8 mouse cellular contexts compared by ENCODE assay signal in genomic region chr7:139187277-139187676, GRCm38 (mm10). TPM values are rescaled to one million over a fixed set of nuclear protein-coding genes. Genes with fewer than 3 reads are reported as not detected.
A peak's percentile ranks its signal among the peaks of the same experiment; 100 is the strongest.
DNase-seq lines count a peak whose midpoint lies in the region; ATAC-seq and TF ChIP-seq lines count a peak whose summit lies in the region.

No protein-coding gene starts in this region.

- no peak for ATAC-seq in liver, embryonic 11.5 days (replicated peaks; ENCODE audit: low FRiP score)
- ATAC-seq in forebrain, embryonic 13.5 days, result 0 out of 2 replicates have a peak, but pooled peaks have one; percentile 2
- ATAC-seq in limb, embryonic 13.5 days (ENCODE audit: low FRiP score, low read depth), result no peak

- peak overlapping the region; percentile 86 for H3K4me2 ChIP-seq in liver, embryonic 11.5 days
- peak overlapping the region; percentile 92 for H3K4me2 ChIP-seq in forebrain, embryonic 13.5 days
- peak overlapping the region; percentile 98 for H3K4me2 ChIP-seq in limb, embryonic 13.5 days (replicated peaks)

- H3K4me3 ChIP-seq in liver, embryonic 11.5 days (ENCODE audit: low read depth, low read length), result no peak overlapping the region; the same call in 1 of the 2 replicates
- H3K4me3 ChIP-seq in forebrain, embryonic 13.5 days, result peak overlapping the region; percentile 66
- H3K4me3 ChIP-seq in limb, embryonic 13.5 days, result peak overlapping the region; percentile 67
- peak overlapping the region; percentile 92 for H3K4me3 ChIP-seq in olfactory bulb, adult 2 months (ENCODE audit: insufficient read depth, low read depth, low read length)

- H3K4me1 ChIP-seq in liver, embryonic 11.5 days (replicated peaks; ENCODE audit: control insufficient read depth, insufficient read depth, low read length), result no peaks in the 10 kb centered on the region; the same call in 1 of the 2 replicates
- H3K4me1 ChIP-seq in forebrain, embryonic 13.5 days, result peaks cover 13% of the 10 kb centered on the region; the same call in 1 of the 2 replicates
- peaks cover 9% of the 10 kb centered on the region for H3K4me1 ChIP-seq in limb, embryonic 13.5 days
- peaks cover 29% of the 10 kb centered on the region for H3K4me1 ChIP-seq in olfactory bulb, adult 2 months (ENCODE audit: control insufficient read depth, insufficient read depth, low read length)

- TF ChIP-seq POLR2A in olfactory bulb, adult 2 months (IDR thresholded peaks at IDR 0.05; ENCODE audit: insufficient read depth, low read depth, low read length), result no peak

- no peak for TF ChIP-seq CTCF in olfactory bulb, adult 2 months (IDR thresholded peaks at IDR 0.05; ENCODE audit: insufficient read depth, low read depth, low read length)

- WGBS in liver, embryonic 11.5 days, result 40% methylated on average over 7 of the region's 7 CpGs
- WGBS in forebrain, embryonic 13.5 days, result 30% methylated on average over 7 of the region's 7 CpGs
- WGBS in limb, embryonic 13.5 days, result 29% methylated on average over 7 of the region's 7 CpGs
- 32% methylated on average over 7 of the region's 7 CpGs for WGBS in olfactory bulb, adult 2 months

- H3K36me3 ChIP-seq in liver, embryonic 11.5 days (ENCODE audit: control insufficient read depth, insufficient read depth, low read length), result no peaks in the 10 kb centered on the region
- H3K36me3 ChIP-seq in forebrain, embryonic 13.5 days (ENCODE audit: poor library complexity, severe bottlenecking), result no peaks in the 10 kb centered on the region
- no peaks in the 10 kb centered on the region for H3K36me3 ChIP-seq in limb, embryonic 13.5 days

- no peak overlapping the region for H3K9ac ChIP-seq in liver, embryonic 11.5 days (ENCODE audit: low read depth, low read length)
- H3K9ac ChIP-seq in forebrain, embryonic 13.5 days, result peak overlapping the region; percentile 73
- H3K9ac ChIP-seq in limb, embryonic 13.5 days, result no peak overlapping the region

- peaks cover 45% of the 10 kb centered on the region for H3K27me3 ChIP-seq in liver, embryonic 11.5 days (replicated peaks; ENCODE audit: control insufficient read depth, insufficient read depth, low read length)
- H3K27me3 ChIP-seq in forebrain, embryonic 13.5 days, result peaks cover 52% of the 10 kb centered on the region
- peaks cover 52% of the 10 kb centered on the region for H3K27me3 ChIP-seq in limb, embryonic 13.5 days

- DNase-seq in liver, embryonic 11.5 days (ENCODE audit: low spot score), result no peak
- DNase-seq in liver, result no peak
- no peak for DNase-seq in cerebellum, postnatal 4 days (ENCODE audit: low spot score in 2 of 2)
- DNase-seq in yolk sac, embryonic 10.5 days (ENCODE audit: low spot score), result no peak
- no peak for DNase-seq in cerebellum, adult 8-10 months

- no peak overlapping the region for H3K27ac ChIP-seq in liver, embryonic 11.5 days (ENCODE audit: low read depth, low read length)
- H3K27ac ChIP-seq in forebrain, embryonic 13.5 days, result no peak overlapping the region
- H3K27ac ChIP-seq in limb, embryonic 13.5 days, result no peak overlapping the region
- peak overlapping the region; percentile 59; the same call in 1 of the 2 replicates for H3K27ac ChIP-seq in olfactory bulb, adult 2 months (ENCODE audit: insufficient read depth, low read depth, low read length)

- no peaks in the 10 kb centered on the region for H3K9me3 ChIP-seq in liver, embryonic 11.5 days (ENCODE audit: control insufficient read depth, low read length)
- H3K9me3 ChIP-seq in forebrain, embryonic 13.5 days (replicated peaks), result no peaks in the 10 kb centered on the region
- no peaks in the 10 kb centered on the region; the same call in 1 of the 2 replicates for H3K9me3 ChIP-seq in limb, embryonic 13.5 days

RNA-seq across cellular contexts. Expression of gene Lrrc27, which starts 25.5 kb away (rescaled TPM):
- 2.2 and 2.6 TPM in 2 replicates for polyA plus RNA-seq in liver, embryonic 11.5 days (2014; fragmentation: Nextera tagmentation; extraction: Ambion mirVana)
- 3.6 and 3.7 TPM in 2 replicates for polyA plus RNA-seq in forebrain, embryonic 13.5 days (2015; fragmentation: Nextera tagmentation; extraction: Ambion mirVana)
- polyA plus RNA-seq in limb, embryonic 13.5 days (2015; fragmentation: Nextera tagmentation; extraction: Ambion mirVana), result 1.8 and 2.3 TPM in 2 replicates
- polyA plus RNA-seq in olfactory bulb, adult 2 months (2012; ENCODE audit: insufficient read depth, insufficient read length, low replicate concordance, missing spikeins), result not detected in 2 replicates

RNA-seq across cellular contexts. Expression of gene Stk32c, which starts 25.8 kb away (rescaled TPM):
- 0.19 TPM in 1 of 2 replicates, not detected in the other for polyA plus RNA-seq in liver, embryonic 11.5 days (2014; fragmentation: Nextera tagmentation; extraction: Ambion mirVana)
- 0.50 and 0.89 TPM in 2 replicates for polyA plus RNA-seq in forebrain, embryonic 13.5 days (2015; fragmentation: Nextera tagmentation; extraction: Ambion mirVana)
- polyA plus RNA-seq in limb, embryonic 13.5 days (2015; fragmentation: Nextera tagmentation; extraction: Ambion mirVana), result 0.13 and 0.17 TPM in 2 replicates
- not detected in 2 replicates for polyA plus RNA-seq in olfactory bulb, adult 2 months (2012; ENCODE audit: insufficient read depth, insufficient read length, low replicate concordance, missing spikeins)
